Mouse (Mus musculus) megakaryocyte, embryonic 14.5 days (primary cell): ENCODE measurements around the gene Cryl1.

ENCODE experiments used
- FLI1 ChIP-seq: IDR thresholded peaks from 2 replicates; pipeline ENCODE4 v1.6.1; 2012; ENCODE audit warnings: low read length, inconsistent platforms, mixed read lengths
- GATA1 ChIP-seq: IDR thresholded peaks from 3 replicates; pipeline ENCODE4 v1.6.1; 2012; ENCODE audit warnings: mixed read lengths, low read length, inconsistent platforms, borderline replicate concordance

- TF ChIP-seq GATA1 (no peak), FLI1 (no peak)
Observed at GRCm38 (mm10) chr14:57300530-57300929, 97.8 kb downstream of the Cryl1 start.
